Mouse (Mus musculus): ENCODE results near the gene Psmg4. TPM values are rescaled to one million over a fixed set of nuclear protein-coding genes. Genes with fewer than 3 reads are reported as not detected.
A peak's percentile ranks its signal among the peaks of the same experiment; 100 is the strongest.

Gene Psmg4
- polyA plus RNA-seq, 1 experiment = 45.3 TPM

- H3K27ac ChIP-seq (ENCODE audit: insufficient read depth, low read length) = no peak overlapping the region
- TF ChIP-seq CTCF (IDR thresholded peaks at IDR 0.05; ENCODE audit: borderline replicate concordance, insufficient read depth, low read depth, low read length) = no peak
- TF ChIP-seq POLR2A (IDR thresholded peaks at IDR 0.05; ENCODE audit: borderline replicate concordance, insufficient read depth, low read length) = no peak
- DNase-seq = no peak
- WGBS = 70% methylated on average over 9 of the region's 9 CpGs
- peaks cover 9% of the 10 kb centered on the region; the same call in 1 of the 2 replicates for H3K4me1 ChIP-seq (ENCODE audit: control insufficient read depth, insufficient read depth, low read length)
- no peaks in the 10 kb centered on the region for H3K27me3 ChIP-seq (ENCODE audit: control insufficient read depth, insufficient read depth, low read length)
- H3K4me3 ChIP-seq (replicated peaks; ENCODE audit: insufficient read depth, low read depth, low read length) = no peak overlapping the region
These were observed 34.3 kb upstream of the Psmg4 start for GRCm38 (mm10) chr13:34128276-34129114.

- WGBS = 3% methylated on average over 31 of the region's 31 CpGs
- Histone ChIP-seq H3K27me3 (ENCODE audit: control insufficient read depth, insufficient read depth, low read length) (no peaks in the 10 kb centered on the region), H3K4me1 (ENCODE audit: control insufficient read depth, insufficient read depth, low read length) (peaks cover 9% of the 10 kb centered on the region; the same call in 1 of the 2 replicates), H3K27ac (ENCODE audit: insufficient read depth, low read length) (no peak overlapping the region), H3K4me3 (replicated peaks; ENCODE audit: insufficient read depth, low read depth, low read length) (peak overlapping the region; percentile 55)
- no peak for DNase-seq
- TF ChIP-seq POLR2A (IDR thresholded peaks at IDR 0.05; ENCODE audit: borderline replicate concordance, insufficient read depth, low read length) (no peak), CTCF (IDR thresholded peaks at IDR 0.05; ENCODE audit: borderline replicate concordance, insufficient read depth, low read depth, low read length) (no peak)
These were observed 33.1 kb upstream of the Psmg4 start for GRCm38 (mm10) chr13:34129485-34130225.

DNA sequence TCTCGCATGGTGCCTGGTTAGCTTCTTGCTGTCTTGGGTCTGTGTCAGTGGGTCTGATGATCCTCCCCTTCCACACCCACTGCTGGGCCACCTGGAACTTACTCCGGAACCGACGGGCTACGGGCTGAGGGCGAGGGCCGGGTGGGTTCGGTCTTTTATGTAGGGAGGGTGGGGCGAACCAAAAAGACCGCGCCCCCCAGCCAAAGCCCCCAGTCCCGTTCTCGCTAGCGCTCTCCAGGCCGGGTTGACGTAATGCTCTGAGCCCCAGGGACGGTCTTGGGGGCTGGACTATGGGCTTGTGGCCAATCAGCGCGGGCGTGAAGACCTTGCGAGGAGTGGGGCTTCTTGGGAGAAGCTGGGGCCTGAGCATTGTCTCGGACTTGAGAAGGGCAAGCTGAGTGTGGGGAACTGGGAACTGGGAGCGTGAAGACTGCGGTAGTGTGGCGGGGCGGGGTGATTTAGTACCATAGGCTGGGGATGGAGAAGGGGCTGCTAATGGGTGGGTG is 32.5 kb upstream of the Psmg4 start, which contains the start of gene Tubb2b:
Gene Tubb2b, minus strand, starts transcription at position 241 of the 506 bp plus-strand sequence.
- peak in 1 of 2 experiments; percentile 35 for DNase-seq
- H3K4me1 ChIP-seq (ENCODE audit: control insufficient read depth, insufficient read depth, low read length) = peaks cover 9% of the 10 kb centered on the region; the same call in 1 of the 2 replicates
- H3K27me3 ChIP-seq (ENCODE audit: control insufficient read depth, insufficient read depth, low read length) = no peaks in the 10 kb centered on the region
- peak within 1 kb of the TSS; percentile 55 for H3K4me3 ChIP-seq (replicated peaks; ENCODE audit: insufficient read depth, low read depth, low read length)
- no peak within 1 kb of the TSS for H3K27ac ChIP-seq (ENCODE audit: insufficient read depth, low read length)
- WGBS = 5% methylated on average over 26 of the region's 26 CpGs
- TF ChIP-seq POLR2A (IDR thresholded peaks at IDR 0.05; ENCODE audit: borderline replicate concordance, insufficient read depth, low read length) (no peak), CTCF (IDR thresholded peaks at IDR 0.05; ENCODE audit: borderline replicate concordance, insufficient read depth, low read depth, low read length) (no peak)

- Histone ChIP-seq H3K4me3 (replicated peaks; ENCODE audit: insufficient read depth, low read depth, low read length) (peak overlapping the region; percentile 55), H3K4me1 (ENCODE audit: control insufficient read depth, insufficient read depth, low read length) (peaks cover 9% of the 10 kb centered on the region; the same call in 1 of the 2 replicates), H3K27ac (ENCODE audit: insufficient read depth, low read length) (no peak overlapping the region), H3K27me3 (ENCODE audit: control insufficient read depth, insufficient read depth, low read length) (no peaks in the 10 kb centered on the region)
- DNase-seq = no peak
- 14% methylated on average over 24 of the region's 24 CpGs for WGBS
- TF ChIP-seq POLR2A (IDR thresholded peaks at IDR 0.05; ENCODE audit: borderline replicate concordance, insufficient read depth, low read length) = no peak
These were observed 31.6 kb upstream of the Psmg4 start for GRCm38 (mm10) chr13:34131011-34131707.

DNA sequence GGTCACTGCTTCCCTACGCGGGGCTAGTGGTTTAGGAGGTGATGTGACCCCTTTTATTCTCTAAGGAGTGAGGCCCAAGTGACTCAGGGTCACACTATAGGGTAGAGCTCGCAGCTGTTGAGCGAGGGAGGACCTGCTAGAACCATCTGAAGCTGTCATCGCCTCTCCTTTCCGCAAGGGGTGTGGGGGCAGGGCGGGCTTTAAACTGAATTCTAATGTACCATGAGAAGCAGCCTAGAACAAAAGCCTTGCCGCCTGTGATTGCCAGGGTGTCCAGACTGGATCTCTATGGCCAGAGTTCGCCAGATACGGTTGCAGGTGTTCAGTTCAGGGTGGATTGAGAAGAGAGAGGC is 31.1 kb upstream of the Psmg4 start:
- Histone ChIP-seq H3K4me3 (replicated peaks; ENCODE audit: insufficient read depth, low read depth, low read length) (peak overlapping the region; percentile 53), H3K27ac (ENCODE audit: insufficient read depth, low read length) (no peak overlapping the region), H3K27me3 (ENCODE audit: control insufficient read depth, insufficient read depth, low read length) (no peaks in the 10 kb centered on the region), H3K4me1 (ENCODE audit: control insufficient read depth, insufficient read depth, low read length) (peaks cover 11% of the 10 kb centered on the region)
- 33% methylated on average over 10 of the region's 10 CpGs for WGBS
- TF ChIP-seq POLR2A (IDR thresholded peaks at IDR 0.05; ENCODE audit: borderline replicate concordance, insufficient read depth, low read length) (no peak), CTCF (IDR thresholded peaks at IDR 0.05; ENCODE audit: borderline replicate concordance, insufficient read depth, low read depth, low read length) (no peak)
- peak in 1 of 2 experiments; percentile 25 for DNase-seq

GRCm38 (mm10) chr13:34132299-34132698 is 30.5 kb upstream of the Psmg4 start:
- Histone ChIP-seq H3K27me3 (ENCODE audit: control insufficient read depth, insufficient read depth, low read length) (no peaks in the 10 kb centered on the region), H3K4me1 (ENCODE audit: control insufficient read depth, insufficient read depth, low read length) (peaks cover 14% of the 10 kb centered on the region), H3K4me3 (replicated peaks; ENCODE audit: insufficient read depth, low read depth, low read length) (no peak overlapping the region), H3K27ac (ENCODE audit: insufficient read depth, low read length) (no peak overlapping the region)
- TF ChIP-seq POLR2A (IDR thresholded peaks at IDR 0.05; ENCODE audit: borderline replicate concordance, insufficient read depth, low read length) (no peak), CTCF (IDR thresholded peaks at IDR 0.05; ENCODE audit: borderline replicate concordance, insufficient read depth, low read depth, low read length) (no peak)
- DNase-seq = no peak
- WGBS = 50% methylated on average over 15 of the region's 15 CpGs

DNA sequence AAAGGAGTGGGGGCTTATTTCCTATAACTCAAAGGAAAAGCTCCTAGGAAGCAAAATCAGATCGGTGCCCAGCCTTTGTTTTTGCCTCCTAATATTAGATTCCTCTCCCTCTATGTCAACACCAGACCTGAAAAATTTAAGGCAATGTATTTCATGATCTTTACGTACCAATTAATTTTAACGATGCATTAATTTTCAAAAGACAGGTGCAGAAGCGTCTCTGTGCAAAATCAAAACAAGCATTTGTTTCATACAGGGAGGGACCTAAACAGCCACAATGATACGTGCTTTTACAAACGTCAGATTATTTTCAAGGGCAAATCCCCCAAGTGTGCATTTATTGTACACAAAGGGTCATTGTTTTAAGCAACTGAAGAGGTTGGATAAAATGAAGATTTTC is 29.9 kb upstream of the Psmg4 start:
- TF ChIP-seq CTCF (IDR thresholded peaks at IDR 0.05; ENCODE audit: borderline replicate concordance, insufficient read depth, low read depth, low read length) = no peak
- TF ChIP-seq POLR2A (IDR thresholded peaks at IDR 0.05; ENCODE audit: borderline replicate concordance, insufficient read depth, low read length) = no peak
- WGBS = 62% methylated on average over 6 of the region's 6 CpGs
- Histone ChIP-seq H3K27me3 (ENCODE audit: control insufficient read depth, insufficient read depth, low read length) (no peaks in the 10 kb centered on the region), H3K27ac (ENCODE audit: insufficient read depth, low read length) (no peak overlapping the region), H3K4me1 (ENCODE audit: control insufficient read depth, insufficient read depth, low read length) (peaks cover 14% of the 10 kb centered on the region), H3K4me3 (replicated peaks; ENCODE audit: insufficient read depth, low read depth, low read length) (no peak overlapping the region)
- no peak for DNase-seq
